Mouse (Mus musculus): ENCODE data around the gene Cip2a. TPM values are rescaled to one million over a fixed set of nuclear protein-coding genes. Genes with fewer than 3 reads are reported as not detected.

The Cip2a gene
- polyA plus RNA-seq (2012; rRNA removed) (13.5 and 20.8 TPM in 2 replicates), polyA plus RNA-seq (2014; fragmentation: Nextera tagmentation; extraction: Ambion mirVana) (21.4 and 24.4 TPM in 2 replicates)

DNA sequence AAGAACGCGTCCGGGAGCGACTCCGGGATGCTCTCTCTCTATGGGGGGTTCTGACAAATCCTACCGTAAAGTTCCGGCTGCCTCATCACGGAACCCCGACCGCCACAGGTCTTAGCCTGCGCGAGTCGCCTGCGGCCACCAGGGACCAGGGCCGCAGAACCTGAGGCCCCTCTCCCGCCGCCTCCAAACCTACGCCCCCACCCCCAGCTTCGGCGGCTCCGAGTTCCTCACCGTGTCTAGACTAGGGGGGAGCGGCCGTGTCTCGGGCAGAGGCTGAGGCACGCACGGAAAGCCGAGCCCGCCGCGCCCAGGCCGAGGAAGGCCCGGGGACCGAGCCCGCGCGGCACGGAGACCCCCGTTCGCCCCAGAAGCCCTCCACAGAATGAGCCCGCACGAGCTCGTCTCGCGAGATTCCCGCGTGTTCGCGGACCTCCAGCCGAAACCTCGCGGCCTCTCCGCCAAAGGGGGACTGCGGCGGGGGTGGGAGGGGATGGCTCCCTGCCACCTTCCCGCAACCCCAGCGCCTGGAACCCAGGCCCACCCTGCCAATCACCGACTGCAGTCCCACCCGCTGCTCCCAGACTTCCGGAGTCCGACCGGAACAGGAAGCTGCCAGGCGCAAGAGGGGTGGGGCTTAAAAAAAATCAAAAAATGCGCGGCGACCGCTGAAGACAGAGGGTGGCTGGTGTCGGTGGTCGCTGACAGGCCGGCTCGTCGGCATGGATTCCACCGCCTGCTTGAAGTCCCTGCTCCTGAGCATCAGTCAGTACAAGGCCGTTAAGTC lies at the start of gene Cip2a, which contains the start of gene Dzip3:
TSS of gene Cip2a (plus strand) at position 627 of the 784 bp plus-strand sequence.
TSS of gene Dzip3 (minus strand) at position 607 of the 784 bp plus-strand sequence.
- H3K4me3 ChIP-seq (ENCODE audit: insufficient read depth in 1 of 2, low read depth in 2 of 2, low read length in 2 of 2), result peak within 1 kb of the TSS; percentile 86 to 99
- no peaks in the 10 kb centered on the region for H3K9me3 ChIP-seq (ENCODE audit: control insufficient read depth, low read length)
- H3K4me1 ChIP-seq (replicated peaks; ENCODE audit: control insufficient read depth in 2 of 2, insufficient read depth in 2 of 2, low read length in 1 of 2), result peaks cover 5 to 12% of the 10 kb centered on the region in 2 experiments
- ATAC-seq (ENCODE audit: insufficient read depth), result peak; percentile 96
- DNase-seq (ENCODE audit: low read depth in 3 of 3, low spot score in 3 of 3), result peak; percentile 70 to 74 (median 72)
- under 1% methylated on average over 64 of the region's 74 CpGs for WGBS (ENCODE audit: insufficient replicate concordance)
- H3K4me2 ChIP-seq (ENCODE audit: low read depth), result peak within 1 kb of the TSS; percentile 85
- peaks cover 3% of the 10 kb centered on the region for H3K36me3 ChIP-seq (replicated peaks; ENCODE audit: control insufficient read depth, insufficient read depth, low read depth)
- no peaks in the 10 kb centered on the region for H3K27me3 ChIP-seq (ENCODE audit: control insufficient read depth, insufficient read depth, low read length)
- TF ChIP-seq CTCF (IDR thresholded peaks at IDR 0.05; ENCODE audit: low read depth) (peak; percentile 6; the same call in 1 of the 2 replicates), EP300 (IDR thresholded peaks at IDR 0.05; ENCODE audit: low read depth) (peak; percentile 29; the same call in 1 of the 2 replicates)
- peak within 1 kb of the TSS; percentile 99 for H3K9ac ChIP-seq (replicated peaks)
- peak within 1 kb of the TSS; percentile 80 for H3K27ac ChIP-seq

DNA sequence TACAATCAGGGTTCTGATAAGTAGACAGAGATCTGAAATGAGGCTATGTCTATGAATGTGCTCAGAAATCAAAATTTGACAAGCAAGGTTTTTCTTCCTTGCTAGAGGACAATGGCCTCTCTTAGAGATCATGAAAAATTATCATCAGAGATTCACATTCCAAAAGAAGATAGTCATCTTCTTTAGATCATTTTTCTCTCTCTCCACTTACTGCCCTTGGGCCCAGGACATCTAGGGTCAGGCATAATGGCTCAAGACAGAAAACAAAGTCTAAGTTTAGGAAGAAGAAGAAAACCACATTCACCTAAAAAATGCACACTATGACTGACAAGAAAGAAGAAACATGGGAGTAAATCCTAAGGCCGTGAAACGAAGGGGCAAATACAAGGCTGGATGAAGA lies 21.0 kb upstream of the Cip2a start:
- no peaks in the 10 kb centered on the region for H3K9me3 ChIP-seq (ENCODE audit: control insufficient read depth, low read length)
- no peaks in the 10 kb centered on the region for H3K27me3 ChIP-seq (ENCODE audit: control insufficient read depth, insufficient read depth, low read length)
- H3K4me1 ChIP-seq (replicated peaks; ENCODE audit: control insufficient read depth in 2 of 2, insufficient read depth in 2 of 2, low read length in 1 of 2), result no peaks in the 10 kb centered on the region
- 90% methylated on average over 2 of the region's 2 CpGs for WGBS (ENCODE audit: insufficient replicate concordance)
- no peak overlapping the region for H3K27ac ChIP-seq
- no peak overlapping the region for H3K9ac ChIP-seq (replicated peaks)
- TF ChIP-seq EP300 (IDR thresholded peaks at IDR 0.05; ENCODE audit: low read depth), result no peak
- no peak for TF ChIP-seq CTCF (IDR thresholded peaks at IDR 0.05; ENCODE audit: low read depth)
- H3K4me2 ChIP-seq (ENCODE audit: low read depth), result no peak overlapping the region
- no peaks in the 10 kb centered on the region; the same call in 1 of the 2 replicates for H3K36me3 ChIP-seq (replicated peaks; ENCODE audit: control insufficient read depth, insufficient read depth, low read depth)
- no peak overlapping the region for H3K4me3 ChIP-seq (ENCODE audit: insufficient read depth in 1 of 2, low read depth in 2 of 2, low read length in 2 of 2)
- ATAC-seq (ENCODE audit: insufficient read depth) (no peak), DNase-seq (ENCODE audit: low read depth in 3 of 3, low spot score in 3 of 3) (no peak)

DNA sequence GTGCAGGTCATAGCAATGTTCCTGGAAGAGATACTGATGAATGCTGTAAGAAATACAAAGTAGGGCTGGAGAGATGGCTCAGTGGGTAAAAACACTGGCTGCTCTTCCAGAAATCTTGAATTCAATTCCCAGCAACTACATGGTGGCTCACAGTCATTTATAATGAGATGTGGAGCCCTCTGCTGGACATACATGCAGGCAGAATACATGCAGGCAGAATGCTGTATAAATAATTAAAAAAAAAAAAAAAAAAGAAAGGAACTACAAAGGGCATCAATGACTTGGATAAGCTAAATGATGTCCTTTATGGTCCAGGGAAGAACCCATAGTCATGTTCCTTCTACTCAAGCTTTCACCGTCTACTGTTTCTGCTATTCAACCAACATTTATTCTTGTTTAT lies 20.4 kb upstream of the Cip2a start:
- H3K9me3 ChIP-seq (ENCODE audit: control insufficient read depth, low read length), result no peaks in the 10 kb centered on the region
- H3K27ac ChIP-seq, result no peak overlapping the region
- H3K9ac ChIP-seq (replicated peaks), result no peak overlapping the region
- no peak for ATAC-seq (ENCODE audit: insufficient read depth)
- no peak overlapping the region for H3K4me2 ChIP-seq (ENCODE audit: low read depth)
- no peak overlapping the region for H3K4me3 ChIP-seq (ENCODE audit: insufficient read depth in 1 of 2, low read depth in 2 of 2, low read length in 2 of 2)
- 0 out of 2 replicates have a peak, but pooled peaks have one; percentile 32 for TF ChIP-seq CTCF (IDR thresholded peaks at IDR 0.05; ENCODE audit: low read depth)
- no peak for TF ChIP-seq EP300 (IDR thresholded peaks at IDR 0.05; ENCODE audit: low read depth)
- WGBS (ENCODE audit: insufficient replicate concordance), result 85% methylated on average over 1 of the region's 1 CpGs
- no peaks in the 10 kb centered on the region; the same call in 1 of the 2 replicates for H3K36me3 ChIP-seq (replicated peaks; ENCODE audit: control insufficient read depth, insufficient read depth, low read depth)
- no peaks in the 10 kb centered on the region for H3K4me1 ChIP-seq (replicated peaks; ENCODE audit: control insufficient read depth in 2 of 2, insufficient read depth in 2 of 2, low read length in 1 of 2)
- DNase-seq (ENCODE audit: low read depth in 3 of 3, low spot score in 3 of 3), result no peak
- H3K27me3 ChIP-seq (ENCODE audit: control insufficient read depth, insufficient read depth, low read length), result no peaks in the 10 kb centered on the region

DNA sequence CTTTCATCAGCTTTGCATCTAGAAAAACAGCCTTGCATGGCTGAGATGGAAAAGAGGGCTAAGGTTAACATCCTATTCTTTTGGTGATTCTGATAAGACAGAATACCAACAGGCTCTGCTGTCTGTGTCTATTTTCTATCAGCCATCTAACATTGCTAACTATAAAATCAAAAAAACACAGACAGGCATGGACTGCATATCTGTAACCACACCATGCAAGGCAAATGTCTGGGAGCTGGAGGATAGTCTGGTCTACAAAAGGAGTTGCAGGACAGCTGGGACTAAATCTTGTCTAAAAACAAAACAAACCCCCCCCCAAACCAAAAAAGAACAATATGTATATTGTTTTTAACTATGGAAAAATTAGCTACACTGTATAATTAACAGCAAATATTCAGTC lies 14.0 kb upstream of the Cip2a start:
- H3K36me3 ChIP-seq (replicated peaks; ENCODE audit: control insufficient read depth, insufficient read depth, low read depth), result no peaks in the 10 kb centered on the region; the same call in 1 of the 2 replicates
- no peaks in the 10 kb centered on the region for H3K27me3 ChIP-seq (ENCODE audit: control insufficient read depth, insufficient read depth, low read length)
- no peak overlapping the region for H3K9ac ChIP-seq (replicated peaks)
- no peak for DNase-seq (ENCODE audit: low read depth in 3 of 3, low spot score in 3 of 3)
- H3K4me2 ChIP-seq (ENCODE audit: low read depth), result no peak overlapping the region
- H3K4me1 ChIP-seq (replicated peaks; ENCODE audit: control insufficient read depth in 2 of 2, insufficient read depth in 2 of 2, low read length in 1 of 2), result no peaks in the 10 kb centered on the region
- TF ChIP-seq CTCF (IDR thresholded peaks at IDR 0.05; ENCODE audit: low read depth) (no peak), EP300 (IDR thresholded peaks at IDR 0.05; ENCODE audit: low read depth) (peak; percentile 35; the same call in 1 of the 2 replicates)
- H3K27ac ChIP-seq, result no peak overlapping the region
- H3K9me3 ChIP-seq (ENCODE audit: control insufficient read depth, low read length), result no peaks in the 10 kb centered on the region
- no peak for ATAC-seq (ENCODE audit: insufficient read depth)
- no peak overlapping the region for H3K4me3 ChIP-seq (ENCODE audit: insufficient read depth in 1 of 2, low read depth in 2 of 2, low read length in 2 of 2)

DNA sequence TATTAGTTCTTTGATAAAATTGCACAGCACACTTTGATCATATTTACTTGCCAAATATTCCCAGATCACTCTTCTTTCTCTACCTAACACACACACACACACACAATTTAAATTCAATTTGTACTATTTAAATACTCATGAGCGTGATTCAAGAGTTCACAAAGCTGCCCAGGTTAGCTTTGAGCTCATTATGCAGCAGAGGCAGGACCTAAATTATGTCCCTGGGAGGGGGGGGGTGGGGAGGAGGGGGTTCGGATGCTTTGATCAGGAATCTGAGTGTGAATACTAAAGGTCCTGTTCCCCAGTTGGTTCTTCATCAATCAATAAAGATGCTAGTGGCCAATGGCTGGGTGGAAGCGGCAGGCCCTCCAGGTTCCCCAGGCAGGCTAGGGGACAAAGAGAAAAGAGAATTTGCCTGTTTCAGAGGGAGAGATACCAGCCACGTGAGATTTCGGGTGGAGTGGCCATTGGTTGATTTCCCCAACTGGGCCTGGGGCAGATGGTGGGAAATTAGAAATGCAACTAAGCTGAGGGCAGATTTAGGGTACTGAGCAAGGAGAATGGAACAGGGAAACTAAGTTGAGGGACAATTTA lies 8.9 kb upstream of the Cip2a start:
- H3K9ac ChIP-seq (replicated peaks), result no peak overlapping the region
- 60% methylated on average over 5 of the region's 5 CpGs for WGBS (ENCODE audit: insufficient replicate concordance)
- H3K27me3 ChIP-seq (ENCODE audit: control insufficient read depth, insufficient read depth, low read length), result no peaks in the 10 kb centered on the region
- H3K4me2 ChIP-seq (ENCODE audit: low read depth), result no peak overlapping the region
- H3K9me3 ChIP-seq (ENCODE audit: control insufficient read depth, low read length), result no peaks in the 10 kb centered on the region
- no peak for DNase-seq (ENCODE audit: low read depth in 3 of 3, low spot score in 3 of 3)
- no peak overlapping the region for H3K4me3 ChIP-seq (ENCODE audit: insufficient read depth in 1 of 2, low read depth in 2 of 2, low read length in 2 of 2)
- H3K4me1 ChIP-seq (replicated peaks; ENCODE audit: control insufficient read depth in 2 of 2, insufficient read depth in 2 of 2, low read length in 1 of 2), result no peaks in the 10 kb centered on the region
- no peak for ATAC-seq (ENCODE audit: insufficient read depth)
- H3K36me3 ChIP-seq (replicated peaks; ENCODE audit: control insufficient read depth, insufficient read depth, low read depth), result no peaks in the 10 kb centered on the region
- TF ChIP-seq EP300 (IDR thresholded peaks at IDR 0.05; ENCODE audit: low read depth) (no peak), CTCF (IDR thresholded peaks at IDR 0.05; ENCODE audit: low read depth) (no peak)
- no peak overlapping the region for H3K27ac ChIP-seq

Measured in liver, embryonic 14.5 days (tissue).